Mouse (Mus musculus): Measurements from ENCODE around the gene Vezt.

- TF ChIP-seq CTCF (IDR thresholded peaks at IDR 0.05; ENCODE audit: extremely low read depth, insufficient read depth, low read length) (no peak), POLR2A (IDR thresholded peaks at IDR 0.05; ENCODE audit: extremely low read depth, insufficient read depth, low read length) (no peak)
Observed at GRCm38 (mm10) chr10:93930236-93930824, 105.3 kb downstream of the Vezt start.
